ENCODE assay signal across 10 mouse cellular contexts in genomic region chr14:22440341-22440999, GRCm38 (mm10).
A peak's percentile ranks its signal among the peaks of the same experiment; 100 is the strongest.
DNase-seq lines count a peak whose midpoint lies in the region; ATAC-seq and TF ChIP-seq lines count a peak whose summit lies in the region.
"Had no signal": no experiment of that assay in that cellular context is flagged by ENCODE, and none has a peak within 500 bp of the region (broad histone marks: within the 10 kb centered on the region; RNA-seq: fewer than 3 reads in every experiment).

No protein-coding gene starts in this region.

- H3K9me3 ChIP-seq in forebrain, embryonic 11.5 days (ENCODE audit: control insufficient read depth, low read length) = no peaks in the 10 kb centered on the region
- no peaks in the 10 kb centered on the region for H3K9me3 ChIP-seq in neural tube, embryonic 14.5 days (ENCODE audit: control insufficient read depth, low read length)

- no peak overlapping the region for H3K27ac ChIP-seq in kidney, adult 2 months (ENCODE audit: insufficient read depth, low read depth, low read length)
- H3K27ac ChIP-seq in forebrain, embryonic 11.5 days (ENCODE audit: low read depth, low read length) = no peak overlapping the region
- H3K27ac ChIP-seq in neural tube, embryonic 14.5 days (ENCODE audit: low read depth, low read length) = no peak overlapping the region
- H3K27ac ChIP-seq: macrophage had no signal

- peak; percentile 60; the same call in 1 of the 2 replicates for ATAC-seq in forebrain, embryonic 11.5 days (replicated peaks; ENCODE audit: low FRiP score)
- 0 out of 2 replicates have a peak, but pooled peaks have one; percentile 31 for ATAC-seq in neural tube, embryonic 14.5 days (ENCODE audit: low read depth)

- TF ChIP-seq CTCF in kidney, adult 2 months (conservative IDR thresholded peaks at IDR 0.05; ENCODE audit: insufficient read depth, insufficient read length, low read depth, low read length) = no peak

- no peak overlapping the region for H3K4me2 ChIP-seq in forebrain, embryonic 11.5 days (ENCODE audit: low read depth, low read length, severe bottlenecking)
- no peak overlapping the region for H3K4me2 ChIP-seq in neural tube, embryonic 14.5 days (ENCODE audit: low read depth, low read length)

- no peak for TF ChIP-seq POLR2A in kidney, adult 2 months (IDR thresholded peaks at IDR 0.05; ENCODE audit: low read depth, low read length)

- H3K27me3 ChIP-seq in kidney, adult 2 months (replicated peaks; ENCODE audit: control insufficient read depth, insufficient read depth, low read length) = no peaks in the 10 kb centered on the region
- peaks cover 12% of the 10 kb centered on the region for H3K27me3 ChIP-seq in forebrain, embryonic 11.5 days (ENCODE audit: control insufficient read depth, insufficient read depth, low read length)
- H3K27me3 ChIP-seq in neural tube, embryonic 14.5 days (ENCODE audit: control insufficient read depth, insufficient read depth, low read length) = no peaks in the 10 kb centered on the region; the same call in 1 of the 2 replicates

- H3K9ac ChIP-seq in forebrain, embryonic 11.5 days (ENCODE audit: low read length) = no peak overlapping the region
- H3K9ac ChIP-seq in neural tube, embryonic 14.5 days (replicated peaks; ENCODE audit: low read depth, low read length) = no peak overlapping the region

- H3K4me3 ChIP-seq in kidney, adult 2 months (ENCODE audit: insufficient read depth, low read depth, low read length) = no peak overlapping the region
- H3K4me3 ChIP-seq in forebrain, embryonic 11.5 days (ENCODE audit: low read depth, low read length) = no peak overlapping the region
- H3K4me3 ChIP-seq in neural tube, embryonic 14.5 days (ENCODE audit: low read depth, low read length) = no peak overlapping the region

- H3K4me1 ChIP-seq in kidney, adult 2 months (ENCODE audit: control insufficient read depth, insufficient read depth, low read length) = no peaks in the 10 kb centered on the region
- peaks cover 5% of the 10 kb centered on the region; the same call in 1 of the 2 replicates for H3K4me1 ChIP-seq in forebrain, embryonic 11.5 days (replicated peaks; ENCODE audit: control insufficient read depth, insufficient read depth, low read length)
- peaks cover 11% of the 10 kb centered on the region for H3K4me1 ChIP-seq in neural tube, embryonic 14.5 days (ENCODE audit: control insufficient read depth, insufficient read depth, low read length)

- DNase-seq in kidney, adult 2 months = peak; percentile 27
- DNase-seq in kidney, adult 9 months = no peak
- DNase-seq in forebrain, embryonic 11.5 days (ENCODE audit: low spot score) = peak; percentile 62
- DNase-seq in kidney, postnatal 14 days = peak; percentile 27
- DNase-seq in urinary bladder, postnatal 4 days (ENCODE audit: low spot score in 2 of 2) = no peak
- no peak for DNase-seq in urinary bladder, postnatal 10 days (ENCODE audit: low spot score)
- no peak for DNase-seq in lung, postnatal 25 days (ENCODE audit: low spot score)
- DNase-seq: layer of hippocampus, adult 9-11 months had no signal

- 49% methylated on average over 18 of the region's 18 CpGs for WGBS in kidney, adult 2 months
- 26% methylated on average over 18 of the region's 18 CpGs for WGBS in forebrain, embryonic 11.5 days
- WGBS in neural tube, embryonic 14.5 days = 8% methylated on average over 18 of the region's 18 CpGs

- H3K36me3 ChIP-seq in kidney, adult 2 months (ENCODE audit: control insufficient read depth, insufficient read depth, low read length) = no peaks in the 10 kb centered on the region
- H3K36me3 ChIP-seq in forebrain, embryonic 11.5 days (ENCODE audit: control insufficient read depth, insufficient read depth, low read length) = no peaks in the 10 kb centered on the region
- no peaks in the 10 kb centered on the region for H3K36me3 ChIP-seq in neural tube, embryonic 14.5 days (ENCODE audit: control insufficient read depth, insufficient read depth, low read length)

Comparison
In these comparisons a context has a peak if more than half of its experiments do, and no peak if none do; other contexts are left out.
1. DNase-seq: peak in kidney, adult 2 months (single experiment), forebrain, embryonic 11.5 days (single experiment) and kidney, postnatal 14 days (single experiment); none in kidney, adult 9 months (single experiment), urinary bladder, postnatal 4 days (0 of 2), urinary bladder, postnatal 10 days (single experiment) and lung, postnatal 25 days (single experiment).